Mouse (Mus musculus) Patski (cell line): ENCODE measurements around the gene Canx. TPM values are rescaled to one million over a fixed set of nuclear protein-coding genes. Genes with fewer than 3 reads are reported as not detected.

Source experiments
- ATAC-seq: fragments of 100-300 bp; one replicate; pipeline ENCODE4 v1.8.0; 2021
- CTCF ChIA-PET: fragments of 350-600 bp; sonication (Branson Sonifier 250); formaldehyde crosslinking; loops from one replicate; lab custom pipeline; 2022; ENCODE audit warnings: inconsistent platforms; lab: Charles Lee
- POLR2A ChIA-PET: fragments of 350-600 bp; sonication (Branson Sonifier 250); formaldehyde crosslinking; loops from one replicate; lab custom pipeline; 2022; ENCODE audit warnings: antibody characterized with exemption, inconsistent platforms; lab: Charles Lee
- DNase-seq: peaks from one replicate; pipeline ENCODE4 v3.0.0-alpha.2; 2011; ENCODE audit warnings: low read depth, low spot score
- H3K27me3 ChIP-seq: fragments of 371-371 bp; one replicate; pipeline ENCODE4 v1.5.1; 2021
- CTCF ChIP-seq: fragments of 100-300 bp; IDR thresholded peaks from one replicate; pipeline ENCODE4 v1.5.1; 2021
- in situ Hi-C: fragments of 300-500 bp; cut with MboI; formaldehyde crosslinking; loops from 3 replicates; pipeline ENCODE4 v1.11.1; 2018; ENCODE audit warnings: low pct_unique_long_range_greater_than_20kb, mixed read lengths
- polyA plus RNA-seq: library from polyadenylated mRNA; unstranded; gene quantifications from one replicate; pipeline ENCODE4 v1.2.3, GENCODE M21; 2021

Canx gene
- polyA plus RNA-seq, 1 experiment from 2014 or later: 801 TPM

DNA sequence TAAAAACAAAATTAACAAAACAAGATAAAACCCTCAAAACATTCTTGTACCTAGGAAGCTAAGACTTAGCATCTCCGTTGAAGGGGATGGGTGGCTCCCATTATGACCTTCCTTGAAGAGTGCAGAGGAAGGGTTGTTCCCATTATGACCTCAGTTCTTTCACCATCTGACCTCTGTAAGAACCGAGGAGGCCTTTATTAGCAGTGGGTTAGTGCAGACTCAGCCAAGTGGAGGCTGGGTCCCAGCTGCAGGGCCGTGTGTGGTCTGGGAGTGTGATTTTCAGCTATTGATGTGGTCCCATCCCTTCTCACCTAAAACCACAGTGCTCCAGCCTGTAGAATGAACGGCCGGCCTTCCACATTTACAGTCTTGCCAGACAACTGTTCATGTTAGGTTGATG, 80.2 kb downstream of the Canx start:
- TF ChIP-seq CTCF: no peak
- no peaks in the 10 kb centered on the region for H3K27me3 ChIP-seq
- ATAC-seq (no peak), DNase-seq (no peak)
- CTCF ChIA-PET: interaction anchor here (1.2 to 1.4 kb wide), 2 partner anchors 13 to 17 kb away, joined by 4 read pairs; no protein-coding TSS in a partner anchor
- POLR2A ChIA-PET: interaction anchor here (0.6 kb wide), 1 partner anchor 234 kb away, joined by 3 read pairs; no protein-coding TSS in a partner anchor
- in situ Hi-C loops: no loop called here

Other genes with a start within 250 kb of the Canx start
- 90.9 TPM for gene Tbc1d9b, start 194.3 kb downstream of the Canx start, polyA plus RNA-seq
- gene Mrnip, start 151.2 kb downstream of the Canx start, polyA plus RNA-seq: 5.9 TPM
- 530 TPM for gene Sqstm1, start 114.8 kb downstream of the Canx start, polyA plus RNA-seq
- 200 TPM for gene Mgat4b, start 114.8 kb downstream of the Canx start, polyA plus RNA-seq
- not detected for gene Ltc4s, start 87.1 kb downstream of the Canx start, polyA plus RNA-seq
- gene Maml1, start 33.4 kb downstream of the Canx start, polyA plus RNA-seq: 21.5 TPM
- gene Cby3, start 28.8 kb upstream of the Canx start, polyA plus RNA-seq: not detected
- gene Hnrnph1, start 51.3 kb upstream of the Canx start, polyA plus RNA-seq: 503 TPM
- 35.8 TPM for gene Rufy1, start 105.5 kb upstream of the Canx start, polyA plus RNA-seq